Mouse (Mus musculus) left cerebral cortex, adult 18-20 months (tissue): Measurements from ENCODE around the gene Acer2. TPM values are rescaled to one million over a fixed set of nuclear protein-coding genes. Genes with fewer than 3 reads are reported as not detected.

Source experiments
- DNase-seq, 2 experiments: peaks; one replicate each; pipeline ENCODE4 v3.0.0; 2021 to 2022; ENCODE audit warnings: low spot score in 2 of 2, mixed read lengths in 1 of 2
- total RNA-seq, 2 experiments: library from RNA; stranded (reverse); gene quantifications; 2 replicates each; pipeline ENCODE4 v1.2.3; 2021

Gene Acer2
- total RNA-seq, 2 experiments from 2014 or later, result 4.4 to 9.5 TPM

DNA sequence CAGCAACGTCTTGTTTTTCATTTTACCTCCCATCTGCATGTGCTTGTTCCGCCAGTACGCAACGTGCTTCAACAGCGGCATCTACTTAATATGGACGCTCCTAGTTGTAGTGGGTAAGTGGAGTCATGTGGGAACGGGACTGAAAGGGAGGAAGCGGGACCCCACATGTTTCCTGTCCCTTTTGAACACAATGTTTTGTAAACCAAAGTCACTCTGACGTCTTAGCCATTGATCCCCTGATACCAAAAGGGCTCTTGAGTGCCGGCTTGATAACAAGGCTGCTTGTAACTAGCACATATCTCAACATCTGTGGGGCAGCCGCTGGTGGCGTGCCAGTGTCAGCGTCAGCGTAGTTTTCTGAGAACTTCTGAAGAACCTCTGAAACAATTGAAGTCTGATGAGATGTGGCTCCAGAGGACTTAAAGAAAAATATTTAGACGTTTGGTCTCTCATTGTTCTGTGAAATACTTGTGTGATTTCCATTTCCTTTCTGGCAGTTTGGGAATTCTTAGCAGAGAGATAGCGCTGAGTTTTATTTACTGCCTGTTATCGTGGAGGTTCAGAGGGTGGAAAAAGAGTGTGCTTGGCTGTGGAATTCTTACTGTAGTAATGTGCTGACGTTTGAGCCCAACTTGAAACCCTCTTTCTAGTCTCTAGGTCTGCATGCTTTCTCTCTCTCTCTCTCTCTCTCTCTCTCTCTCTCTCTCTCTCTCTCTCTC lies 12.1 kb downstream of the Acer2 start:
- DNase-seq, result no peak

GRCm38 (mm10) chr4:86887879-86888278 lies 13.7 kb downstream of the Acer2 start:
- no peak for DNase-seq

DNA sequence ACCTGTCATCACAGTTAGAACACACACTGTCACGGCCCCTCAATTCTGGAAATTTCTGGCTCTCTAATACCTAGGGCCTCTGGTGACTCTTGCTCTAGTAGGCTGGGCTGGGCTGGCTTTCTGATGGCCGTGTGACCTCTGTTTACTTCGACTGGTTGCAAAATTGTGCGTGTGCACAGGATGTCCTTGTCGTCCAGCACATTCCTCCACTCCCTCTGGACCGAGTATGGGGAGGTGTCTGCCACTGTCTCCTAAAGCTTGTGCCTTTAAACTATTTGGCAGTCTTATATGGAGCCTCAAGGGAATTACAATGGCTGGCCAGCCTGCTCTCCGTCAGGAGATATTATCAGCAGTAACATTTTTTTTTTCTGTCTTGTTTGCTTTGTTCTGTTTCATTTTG lies 23.2 kb downstream of the Acer2 start:
- DNase-seq, result no peak

DNA sequence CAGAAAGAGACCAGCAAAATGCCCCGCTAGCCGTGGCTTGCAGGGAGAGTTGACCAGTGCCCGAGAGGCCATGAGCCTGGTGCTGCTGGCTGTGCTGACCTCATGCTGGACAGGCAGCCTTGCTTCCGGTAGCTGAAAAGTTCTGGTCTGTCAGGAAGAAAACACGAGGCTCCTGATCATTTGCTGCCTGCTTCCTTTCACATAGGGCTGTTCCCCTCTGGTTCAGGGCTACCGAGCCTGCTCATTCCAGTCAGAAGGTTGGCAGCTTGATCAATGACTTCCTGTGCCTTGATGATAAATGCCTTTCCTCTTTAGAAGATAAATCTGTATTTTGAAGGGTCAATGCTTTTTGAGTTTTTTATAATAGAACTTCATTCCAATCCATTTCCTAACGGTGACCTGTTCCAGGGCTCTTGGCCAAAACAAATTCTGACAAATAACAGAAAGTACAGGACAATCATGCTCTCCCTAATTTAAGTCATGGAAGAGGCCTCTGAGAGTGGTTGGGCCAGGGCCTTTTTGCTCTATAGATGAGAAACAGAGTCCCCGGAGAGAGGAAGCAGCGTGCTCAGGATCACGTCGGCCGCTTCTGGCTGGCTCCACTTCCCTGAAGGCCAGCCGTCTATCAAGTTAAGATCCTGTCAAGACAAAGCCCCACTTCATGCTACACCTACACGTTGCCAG lies 24.7 kb downstream of the Acer2 start:
- no peak for DNase-seq

GRCm38 (mm10) chr4:86902351-86902750 lies 28.2 kb downstream of the Acer2 start:
- no peak for DNase-seq

DNA sequence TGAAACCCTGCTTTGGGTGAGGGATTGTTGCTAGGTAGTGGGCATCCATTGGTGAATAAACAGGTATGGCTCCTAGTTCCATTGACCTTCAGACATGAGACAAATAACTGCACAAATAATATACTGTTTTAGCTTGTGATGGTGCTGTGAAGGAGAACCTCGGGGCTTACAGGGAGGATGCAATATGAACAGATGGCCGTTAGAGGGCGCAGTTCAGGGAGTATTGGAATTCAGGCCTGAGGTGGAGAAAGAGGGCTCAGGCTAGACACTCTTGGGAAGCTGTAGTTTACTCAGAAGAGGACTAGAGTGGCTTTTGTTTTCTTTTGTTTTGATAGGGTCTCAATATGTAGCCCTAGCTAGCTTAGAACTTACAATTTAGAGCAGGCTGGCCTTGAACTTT lies 30.8 kb downstream of the Acer2 start:
- DNase-seq, result no peak

- no peak for DNase-seq
Measured at GRCm38 (mm10) chr4:86905869-86906268, 31.7 kb downstream of the Acer2 start.

DNA sequence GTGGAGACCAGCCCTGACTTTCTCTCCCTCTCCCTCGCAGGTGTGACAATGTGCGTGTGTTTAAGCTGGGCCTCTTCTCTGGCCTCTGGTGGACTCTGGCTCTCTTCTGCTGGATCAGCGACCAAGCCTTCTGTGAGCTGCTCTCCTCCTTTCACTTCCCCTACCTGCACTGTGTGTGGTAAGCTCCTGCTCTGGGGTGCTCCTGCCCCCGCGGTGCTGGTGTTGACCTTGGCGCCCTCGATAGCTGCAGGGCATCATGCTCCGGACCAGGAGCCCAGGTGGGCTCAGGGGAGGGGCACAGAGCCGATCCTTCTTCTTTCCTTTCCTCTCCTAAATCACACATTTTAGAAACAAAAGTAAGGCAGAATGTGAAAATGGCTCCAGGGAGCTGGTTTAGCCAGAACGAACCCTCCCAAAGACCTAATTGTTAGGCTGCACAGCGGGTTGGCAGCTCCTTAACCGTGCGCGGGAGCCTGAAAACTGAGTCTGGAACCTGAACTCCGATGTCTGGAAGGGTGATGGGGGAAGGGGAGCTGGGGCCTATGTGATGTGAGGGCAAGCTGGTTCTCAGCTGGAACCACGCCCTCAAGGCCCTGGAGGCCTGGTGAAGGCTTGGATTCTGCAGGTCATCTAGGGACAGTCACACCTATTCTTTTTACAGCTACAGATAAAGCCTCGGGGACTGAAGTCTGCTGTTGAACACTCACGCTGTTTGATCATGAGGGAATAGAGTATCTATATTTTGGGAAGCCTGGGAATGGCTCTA lies 37.6 kb downstream of the Acer2 start:
- no peak for DNase-seq

- no peak for DNase-seq
Measured at GRCm38 (mm10) chr4:86912757-86913156, 38.6 kb downstream of the Acer2 start.

DNA sequence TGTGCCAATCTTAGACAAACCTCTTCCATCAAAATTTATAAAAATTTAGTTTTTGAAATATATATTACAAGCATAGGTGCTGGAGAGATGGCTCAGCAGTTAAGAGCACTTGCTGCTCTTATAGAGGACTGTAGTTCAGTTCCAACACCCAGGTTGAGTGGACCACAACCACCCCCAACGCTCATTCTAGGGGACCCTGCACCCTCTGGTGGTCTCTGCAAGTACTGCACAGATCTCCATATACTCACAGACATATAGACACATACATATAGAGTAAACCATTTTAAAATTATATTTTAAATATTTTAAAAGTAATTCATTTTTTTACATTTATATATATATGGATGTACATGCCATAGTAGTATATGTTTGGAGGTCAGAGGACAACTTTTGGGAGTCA lies 41.9 kb downstream of the Acer2 start:
- no peak for DNase-seq

DNA sequence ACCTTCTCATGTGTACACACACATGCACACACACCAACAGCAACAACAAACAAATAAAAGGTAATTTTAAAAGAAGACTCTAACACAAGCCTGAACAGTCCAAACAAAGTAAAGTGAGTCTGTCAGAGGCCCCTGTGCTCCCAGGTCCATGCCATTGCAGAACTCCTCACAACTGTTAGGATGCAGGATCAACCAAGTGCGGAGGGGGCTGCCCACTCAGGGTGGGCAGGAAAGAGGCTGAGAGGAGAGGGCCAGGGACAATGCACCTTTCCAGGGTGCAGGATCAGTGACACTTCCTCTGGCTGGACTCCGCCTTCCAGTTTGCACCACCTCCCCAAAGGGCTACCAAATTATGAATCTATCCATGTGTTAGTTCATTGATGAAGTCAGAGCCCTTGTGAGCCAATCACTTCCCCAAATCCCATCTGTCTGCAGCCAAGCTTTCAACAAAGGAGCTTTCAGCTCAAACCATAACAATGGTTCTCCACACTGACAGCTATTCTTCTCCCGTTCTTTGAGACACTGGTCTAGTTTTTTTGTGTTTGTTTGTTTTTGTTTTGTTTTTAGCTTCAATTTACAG lies 49.4 kb downstream of the Acer2 start:
- no peak for DNase-seq

DNA sequence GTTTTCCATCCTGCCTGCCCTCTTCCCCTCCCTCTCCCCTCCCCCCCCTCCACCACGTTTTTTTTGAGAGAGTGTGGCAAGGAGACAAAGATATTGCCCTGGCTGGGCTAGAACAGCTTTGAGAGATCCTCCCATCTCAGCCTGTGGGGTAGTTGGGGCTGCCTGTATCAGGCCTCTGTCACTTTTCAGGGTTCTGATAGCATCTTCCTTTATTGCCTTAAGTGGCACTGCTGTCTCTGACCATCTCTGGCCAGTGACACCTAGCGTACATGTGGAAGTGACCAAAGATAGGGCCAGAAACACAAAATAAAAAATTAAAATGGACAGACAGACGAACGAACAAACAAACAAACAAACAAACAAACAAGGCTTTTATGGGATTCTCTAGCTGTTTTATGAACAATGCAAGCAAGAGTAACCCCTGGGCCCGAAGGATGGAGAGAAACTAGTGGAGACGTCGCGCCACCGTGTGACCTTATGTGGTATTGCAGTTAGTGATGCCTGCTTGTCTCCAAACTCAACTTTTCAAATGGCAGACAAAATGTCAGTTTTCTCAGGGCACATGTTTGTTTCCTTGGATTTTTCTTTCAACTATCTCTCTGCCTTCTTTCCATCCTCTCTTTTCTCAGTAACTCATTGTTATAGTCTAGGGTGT lies 50.7 kb downstream of the Acer2 start:
- DNase-seq, result peak; percentile 81 to 89

GRCm38 (mm10) chr4:86926997-86927396 lies 52.8 kb downstream of the Acer2 start:
- no peak for DNase-seq

DNA sequence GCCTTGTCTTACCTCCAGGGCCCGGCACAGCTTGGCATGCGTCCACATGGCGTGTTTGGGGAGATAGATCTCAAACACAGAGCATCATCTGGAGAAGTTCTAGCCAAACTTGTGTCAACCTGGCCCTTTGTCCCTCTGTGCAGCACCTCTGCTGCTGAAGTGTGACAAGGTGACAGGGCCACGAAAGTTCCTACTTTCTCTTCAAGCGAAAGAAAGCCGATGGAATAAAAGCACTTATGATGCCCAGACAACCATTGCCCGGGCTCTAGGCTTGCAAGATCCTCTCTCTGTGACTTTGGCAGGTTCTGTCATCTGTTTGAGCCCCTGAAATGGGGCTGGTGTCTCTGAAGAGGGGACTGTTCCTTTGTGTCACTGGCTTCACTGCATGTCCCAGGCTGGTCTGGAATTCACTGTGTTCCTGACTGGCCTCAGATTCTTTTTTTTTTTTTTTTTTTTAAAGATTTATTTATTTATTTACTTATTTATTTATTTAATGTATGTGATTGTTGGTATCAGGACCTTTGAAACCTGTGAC lies 56.0 kb downstream of the Acer2 start:
- DNase-seq, result no peak

GRCm38 (mm10) chr4:86930636-86931456 lies 56.6 kb downstream of the Acer2 start:
- DNase-seq, result peak; percentile 30 to 39

DNA sequence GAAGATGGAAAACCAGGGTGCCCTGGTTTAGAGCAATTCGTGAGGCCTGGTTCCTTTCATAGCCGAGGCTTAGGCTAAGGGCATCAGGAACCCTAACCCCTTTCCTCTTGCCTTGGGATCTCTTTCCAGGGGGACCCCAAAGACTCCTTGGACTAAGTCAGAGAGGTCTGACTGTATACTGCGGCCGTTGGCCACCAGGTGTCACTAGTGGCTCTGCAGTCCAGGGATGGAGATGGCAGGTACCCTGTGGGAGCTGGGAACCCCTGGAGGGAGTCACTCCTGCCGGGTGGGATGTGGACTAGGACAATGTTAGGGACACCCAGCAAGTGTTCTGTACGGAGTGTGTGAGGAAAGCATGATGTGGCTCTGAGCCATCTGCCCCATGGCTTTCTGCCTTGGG lies 58.8 kb downstream of the Acer2 start:
- no peak for DNase-seq

DNA sequence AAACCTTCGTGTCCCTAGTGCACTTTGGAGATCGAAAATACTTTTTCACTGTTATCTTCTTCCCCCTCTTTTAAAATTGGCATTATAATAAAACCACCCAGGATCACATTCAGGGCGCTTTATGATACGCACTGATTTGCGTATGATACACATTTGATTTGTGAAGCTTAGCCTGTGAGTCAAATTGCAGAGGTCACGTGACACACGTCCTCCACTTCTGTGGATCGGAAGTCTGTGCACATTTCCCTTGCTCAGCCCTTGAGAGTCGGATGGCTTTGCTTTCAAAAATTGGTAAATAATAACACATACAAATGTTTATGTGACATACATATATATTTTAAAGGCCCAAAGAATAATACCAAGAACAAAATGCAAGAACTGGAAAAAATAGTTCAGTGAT lies 62.0 kb downstream of the Acer2 start:
- no peak for DNase-seq

- no peak for DNase-seq
Measured at GRCm38 (mm10) chr4:86936706-86937105, 62.5 kb downstream of the Acer2 start.

- no peak for DNase-seq
Measured at GRCm38 (mm10) chr4:86942656-86943055, 68.5 kb downstream of the Acer2 start.

- no peak for DNase-seq
Measured at GRCm38 (mm10) chr4:86943296-86943695, 69.1 kb downstream of the Acer2 start.
